Mouse (Mus musculus) lung, postnatal 4 days (tissue): ENCODE results near the gene Itgb7.

Source experiments
- DNase-seq, 2 experiments: peaks; one replicate each; pipeline ENCODE4 v3.0.0; 2021

The Itgb7 gene

GRCm38 (mm10) chr15:102248812-102249191 lies 17.1 kb upstream of the Itgb7 start:
- peak in 1 of 2 experiments; percentile 44 for DNase-seq

GRCm38 (mm10) chr15:102248131-102248811 lies 16.5 kb upstream of the Itgb7 start:
- DNase-seq: peak in 1 of 2 experiments; percentile 14

GRCm38 (mm10) chr15:102247252-102248130 lies 15.7 kb upstream of the Itgb7 start:
- peak; percentile 85 to 90 for DNase-seq

- DNase-seq: peak; percentile 97 to 99
Observed at GRCm38 (mm10) chr15:102246866-102247251, 15.1 kb upstream of the Itgb7 start.

GRCm38 (mm10) chr15:102245891-102246741 lies 14.4 kb upstream of the Itgb7 start:
- peak; percentile 86 to 90 for DNase-seq

GRCm38 (mm10) chr15:102245461-102245881 lies 13.7 kb upstream of the Itgb7 start:
- DNase-seq: peak in 1 of 2 experiments; percentile 46

GRCm38 (mm10) chr15:102244306-102245191 lies 12.8 kb upstream of the Itgb7 start:
- DNase-seq: peak in 1 of 2 experiments; percentile 72

GRCm38 (mm10) chr15:102243229-102244190 lies 11.8 kb upstream of the Itgb7 start:
- DNase-seq: peak; percentile 90

GRCm38 (mm10) chr15:102242404-102243228 lies 10.9 kb upstream of the Itgb7 start:
- DNase-seq: no peak

- peak; percentile 67 to 84 for DNase-seq
Observed at GRCm38 (mm10) chr15:102240607-102241006, 8.9 kb upstream of the Itgb7 start.

- DNase-seq: no peak
Observed at GRCm38 (mm10) chr15:102239851-102240250, 8.1 kb upstream of the Itgb7 start.

- peak; percentile 85 to 88 for DNase-seq
Observed at GRCm38 (mm10) chr15:102239260-102239590, 7.5 kb upstream of the Itgb7 start.

- no peak for DNase-seq
Observed at GRCm38 (mm10) chr15:102238543-102239259, 7.0 kb upstream of the Itgb7 start.

GRCm38 (mm10) chr15:102235371-102236027 lies 3.8 kb upstream of the Itgb7 start:
- peak; percentile 55 to 71 for DNase-seq

- DNase-seq: no peak
Observed at GRCm38 (mm10) chr15:102233896-102234295, 2.2 kb upstream of the Itgb7 start.

- DNase-seq: no peak
Observed at GRCm38 (mm10) chr15:102232764-102233163, 1.0 kb upstream of the Itgb7 start.

- DNase-seq: no peak
Observed at GRCm38 (mm10) chr15:102230408-102231321, 1.1 kb downstream of the Itgb7 start.
